Mouse (Mus musculus): ENCODE measurements at regions not wholly inside any gene's neighbourhood (a gene's known extent, or its start where the extent isn't known, plus 50 kb on each side); places are given as distances from the start of the nearest gene placed in this dataset.

GRCm38 (mm10) chr13:43913476-43913875 lies 128.9 kb downstream of the Cd83 start:
- no peak for DNase-seq (ENCODE audit: low spot score)

- DNase-seq (ENCODE audit: low spot score), result no peak
These were observed 135.3 kb downstream of the Cd83 start for GRCm38 (mm10) chr13:43919781-43920420.

GRCm38 (mm10) chr13:43930081-43930981 lies 145.8 kb downstream of the Cd83 start:
- no peak for DNase-seq (ENCODE audit: low spot score)

GRCm38 (mm10) chr13:43932946-43933345 lies 148.4 kb downstream of the Cd83 start:
- no peak for DNase-seq (ENCODE audit: low spot score)

DNA sequence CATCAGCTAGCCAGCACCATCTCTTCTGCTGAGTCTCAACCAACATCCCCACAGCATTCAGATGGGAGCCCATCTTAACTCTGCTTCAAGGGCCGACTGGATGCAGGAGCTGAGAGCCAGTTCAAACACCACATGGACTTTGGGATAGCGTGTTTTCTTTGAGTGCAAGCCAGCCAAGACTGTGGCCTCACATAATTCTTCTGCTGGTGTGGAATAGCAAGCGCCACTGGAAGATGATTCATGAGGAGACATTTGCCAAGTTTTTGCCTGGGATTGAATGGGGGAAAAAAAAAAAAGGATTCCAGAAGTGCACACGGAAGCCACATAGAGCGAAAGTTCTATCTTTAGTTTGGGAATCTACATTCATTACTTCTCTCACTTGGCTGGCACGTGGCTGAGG lies 150.7 kb downstream of the Cd83 start:
- no peak for DNase-seq (ENCODE audit: low spot score)

DNA sequence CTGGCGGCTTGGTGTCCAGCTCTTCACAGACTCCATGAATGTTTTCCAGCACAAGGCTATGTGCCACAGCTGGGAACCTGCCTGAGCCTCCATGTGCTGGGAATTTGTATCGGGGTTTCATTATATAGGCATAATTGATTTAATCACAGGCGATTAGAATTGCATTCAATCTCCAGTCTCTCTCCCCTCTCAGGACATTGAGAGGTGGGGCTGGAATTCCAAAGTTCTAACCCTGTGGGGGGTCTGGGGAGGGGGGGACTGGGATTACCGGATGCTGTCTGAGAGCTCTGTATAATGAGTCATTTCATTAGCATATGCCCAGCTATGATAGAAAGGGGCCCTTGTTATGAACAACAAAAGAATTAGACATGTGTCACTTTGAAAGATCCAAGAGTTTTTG lies 151.9 kb downstream of the Cd83 start:
- no peak for DNase-seq (ENCODE audit: low spot score)

- no peak for DNase-seq (ENCODE audit: low spot score)
These were observed 154.0 kb downstream of the Cd83 start for GRCm38 (mm10) chr13:43938611-43939010.

GRCm38 (mm10) chr13:43939375-43939774 lies 154.8 kb downstream of the Cd83 start:
- DNase-seq (ENCODE audit: low spot score), result no peak

DNA sequence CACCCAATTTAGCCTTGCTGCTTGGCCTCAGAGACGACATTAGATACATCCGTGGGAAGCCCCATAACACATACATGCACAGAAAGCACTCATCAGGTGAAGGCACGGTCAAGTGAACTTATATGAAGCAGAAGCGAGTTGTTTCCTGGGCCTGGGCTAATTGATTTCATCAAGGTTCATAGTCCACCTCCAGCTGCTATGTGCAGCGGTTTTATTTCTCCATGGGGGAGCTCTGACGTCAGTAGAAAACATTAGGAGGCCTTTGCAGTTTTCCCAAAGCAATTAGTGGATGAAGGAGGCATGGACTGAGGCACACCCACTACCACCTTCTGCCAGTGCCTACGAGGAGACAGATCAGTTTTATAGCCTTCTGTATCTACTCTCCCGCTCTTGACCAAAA lies 157.2 kb downstream of the Cd83 start:
- no peak for DNase-seq (ENCODE audit: low spot score)

- no peak for DNase-seq (ENCODE audit: low spot score)
These were observed 164.0 kb downstream of the Cd83 start for GRCm38 (mm10) chr13:43948606-43949005.

DNA sequence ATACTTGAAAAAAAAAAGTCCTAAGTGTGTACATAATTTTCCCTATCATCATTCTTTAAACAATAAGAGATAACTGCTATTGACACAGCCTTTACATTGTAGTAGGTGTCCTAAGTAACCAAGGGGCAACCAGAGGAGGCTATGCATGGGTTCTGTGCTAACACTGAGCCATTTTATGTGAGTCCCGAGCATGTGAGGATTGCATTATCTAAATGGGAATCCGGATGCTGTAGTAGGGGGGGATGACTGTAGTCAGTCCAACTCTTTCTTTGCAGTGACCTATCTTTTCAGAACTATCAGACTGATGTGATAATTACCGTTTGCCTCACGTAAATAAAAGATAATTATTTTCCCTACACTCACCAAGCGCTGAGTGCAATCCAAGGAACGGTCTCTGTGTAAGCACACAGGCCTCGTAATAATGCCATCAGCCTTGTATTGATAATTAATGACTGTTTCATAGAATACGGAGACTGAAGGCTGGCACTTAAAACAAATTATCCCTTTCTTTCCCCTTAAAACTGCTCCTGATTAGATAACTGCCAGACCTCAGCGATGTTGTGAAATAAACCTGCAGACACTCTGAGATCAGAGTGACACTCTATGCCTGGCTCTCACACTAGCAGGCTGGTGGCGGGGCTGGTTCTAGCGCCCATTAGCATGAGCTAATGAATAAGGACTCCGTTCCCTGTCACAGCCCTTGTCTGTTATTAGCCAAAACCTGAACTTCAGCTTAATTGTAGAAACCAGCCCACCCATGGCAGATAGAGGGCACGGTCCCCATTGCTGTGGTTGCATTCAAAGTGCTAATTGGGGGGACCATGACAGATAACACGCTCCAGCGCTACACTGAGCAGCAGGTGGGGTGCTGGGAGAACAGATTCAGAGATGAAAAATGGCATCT lies 165.4 kb downstream of the Cd83 start:
- DNase-seq (ENCODE audit: low spot score), result no peak

DNA sequence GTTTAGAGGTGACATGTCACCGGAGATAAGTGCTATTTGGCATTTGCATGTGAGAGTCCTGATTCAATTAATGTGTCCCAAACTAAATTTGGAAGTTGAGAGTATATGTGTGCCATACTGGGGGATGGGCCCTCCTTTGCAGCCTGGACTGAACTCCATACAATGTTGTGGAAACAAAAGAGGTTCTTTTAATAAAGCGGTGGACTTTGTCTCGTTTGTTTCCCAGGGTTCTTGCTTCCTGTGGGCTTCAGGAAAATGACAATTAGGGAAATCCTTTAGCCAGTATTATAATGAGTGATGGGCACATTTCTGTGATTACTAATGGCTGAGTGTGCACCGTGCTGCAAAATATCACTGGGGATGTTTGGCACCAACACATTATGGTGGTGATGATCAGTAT lies 167.9 kb downstream of the Cd83 start:
- no peak for DNase-seq (ENCODE audit: low spot score)

- DNase-seq (ENCODE audit: low spot score), result no peak
These were observed 168.5 kb downstream of the Cd83 start for GRCm38 (mm10) chr13:43952972-43953592.

- no peak for DNase-seq (ENCODE audit: low spot score)
These were observed 170.3 kb downstream of the Cd83 start for GRCm38 (mm10) chr13:43954714-43955393.

DNA sequence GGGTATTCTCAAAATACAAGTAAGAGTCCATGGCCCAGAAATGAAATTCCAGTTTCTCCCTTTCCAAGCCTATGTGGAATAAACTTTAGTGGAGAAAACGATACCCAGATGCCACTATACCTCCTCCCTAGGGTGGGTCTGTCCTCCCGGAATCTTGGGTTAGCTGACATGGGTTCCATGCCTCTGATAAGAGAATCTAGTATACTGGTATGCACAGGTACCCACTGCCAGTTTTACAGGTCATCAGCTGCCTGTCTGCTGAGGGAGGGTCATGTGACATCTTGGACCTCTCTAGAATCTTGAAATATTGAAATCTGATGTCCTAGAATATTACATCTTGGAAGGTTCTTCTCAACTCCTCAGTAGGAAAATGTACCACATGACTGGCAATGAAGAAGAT lies 172.5 kb downstream of the Cd83 start:
- no peak for DNase-seq (ENCODE audit: low spot score)

- DNase-seq (ENCODE audit: low spot score), result peak; percentile 34
These were observed 174.6 kb downstream of the Cd83 start for GRCm38 (mm10) chr13:43959121-43959572.

DNA sequence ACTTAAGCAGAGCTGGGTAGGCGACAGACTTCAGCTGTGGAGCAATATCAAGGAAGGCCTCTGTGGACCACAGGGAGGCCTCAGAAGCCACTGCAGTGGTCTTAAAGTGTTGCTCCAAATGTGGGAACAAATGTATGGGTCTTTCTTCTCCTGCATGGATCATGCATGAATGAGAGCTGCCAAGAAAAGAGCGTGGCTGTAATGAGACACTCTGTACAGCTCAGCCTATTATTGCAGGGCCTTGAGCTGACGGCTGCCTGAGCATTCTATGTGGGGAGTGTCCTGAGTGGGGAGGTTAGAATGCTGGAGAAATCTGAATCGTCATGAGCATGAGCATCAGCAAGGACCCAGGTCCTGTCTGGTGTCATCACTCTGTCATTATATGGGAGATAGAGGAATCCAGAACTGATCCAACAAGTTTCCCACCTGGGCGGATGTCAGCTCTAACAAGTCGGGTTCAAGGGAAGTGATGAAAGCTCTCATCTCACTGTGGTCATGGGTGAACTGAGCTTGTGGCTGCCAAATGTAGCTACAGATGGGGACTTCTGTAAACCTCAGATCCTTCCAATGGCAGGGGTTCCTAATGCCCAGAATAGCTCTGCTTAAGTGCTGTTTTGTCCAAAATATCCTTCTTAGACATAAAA lies 176.6 kb downstream of the Cd83 start:
- peak; percentile 76 for DNase-seq (ENCODE audit: low spot score)

GRCm38 (mm10) chr13:43961987-43962386 lies 177.4 kb downstream of the Cd83 start:
- peak; percentile 77 for DNase-seq (ENCODE audit: low spot score)

GRCm38 (mm10) chr13:43963321-43963720 lies 178.7 kb downstream of the Cd83 start:
- DNase-seq (ENCODE audit: low spot score), result no peak

- DNase-seq (ENCODE audit: low spot score), result no peak
These were observed 180.8 kb downstream of the Cd83 start for GRCm38 (mm10) chr13:43965256-43965905.
